Mouse (Mus musculus) liver, embryonic 15.5 days (tissue): ENCODE measurements around the gene Sgip1. TPM values are rescaled to one million over a fixed set of nuclear protein-coding genes. Genes with fewer than 3 reads are reported as not detected.

ENCODE experiments used
- ATAC-seq: fragments of 200-750 bp; cut with Nextera tagmentation; 2 replicates; pipeline ENCODE4 v1.8.0; 2017; ENCODE audit warnings: moderate number of reproducible peaks, mild to moderate bottlenecking, moderate library complexity; ENCODE audit not compliant: insufficient read depth
- H3K27ac ChIP-seq: fragments of 300-500 bp; sonication (generic); replicated peaks from 2 replicates; pipeline ENCODE4 v1.5.1; 2015; ENCODE audit warnings: mild to moderate bottlenecking, inconsistent platforms
- H3K27me3 ChIP-seq: fragments of 300-500 bp; sonication (generic); 2 replicates; pipeline ENCODE4 v1.6.1; 2015; ENCODE audit warnings: mild to moderate bottlenecking, inconsistent platforms
- H3K36me3 ChIP-seq: fragments of 300-500 bp; sonication (generic); replicated peaks from 2 replicates; pipeline ENCODE4 v1.6.1; 2015; ENCODE audit warnings: moderate library complexity, mild to moderate bottlenecking, inconsistent platforms
- H3K4me1 ChIP-seq: fragments of 300-500 bp; sonication (generic); replicated peaks from 2 replicates; pipeline ENCODE4 v1.6.1; 2015; ENCODE audit warnings: inconsistent platforms
- H3K4me2 ChIP-seq: fragments of 300-500 bp; sonication (generic); 2 replicates; pipeline ENCODE4 v1.6.1; 2015; ENCODE audit warnings: moderate library complexity, mild to moderate bottlenecking, inconsistent platforms
- H3K4me3 ChIP-seq: fragments of 300-500 bp; sonication (generic); replicated peaks from 2 replicates; pipeline ENCODE4 v1.5.1; 2015; ENCODE audit warnings: mild to moderate bottlenecking, inconsistent platforms
- H3K9ac ChIP-seq: fragments of 300-500 bp; sonication (generic); 2 replicates; pipeline ENCODE4 v1.6.1; 2015; ENCODE audit warnings: moderate library complexity, mild to moderate bottlenecking, inconsistent platforms
- H3K9me3 ChIP-seq: fragments of 300-500 bp; sonication (generic); replicated peaks from 2 replicates; pipeline ENCODE4 v1.6.1; 2016; ENCODE audit warnings: inconsistent platforms
- WGBS: fragments of 180-500 bp; shearing (Covaris S2); methylation state at CpG from one replicate; pipeline ENCODE4 v1.1.7; 2015; ENCODE audit warnings: mixed read lengths; ENCODE audit not compliant: insufficient replicate concordance; 5-methylcytosine and 5-hydroxymethylcytosine counted together
- polyA plus RNA-seq: library from polyadenylated mRNA; unstranded; fragments of >200 nt; fragmentation: Nextera tagmentation; extraction: Ambion mirVana; gene quantifications from 2 replicates; pipeline ENCODE4 v1.2.1, GENCODE M21; 2015

The Sgip1 gene
- 0.66 and 0.73 TPM in 2 replicates for polyA plus RNA-seq

DNA sequence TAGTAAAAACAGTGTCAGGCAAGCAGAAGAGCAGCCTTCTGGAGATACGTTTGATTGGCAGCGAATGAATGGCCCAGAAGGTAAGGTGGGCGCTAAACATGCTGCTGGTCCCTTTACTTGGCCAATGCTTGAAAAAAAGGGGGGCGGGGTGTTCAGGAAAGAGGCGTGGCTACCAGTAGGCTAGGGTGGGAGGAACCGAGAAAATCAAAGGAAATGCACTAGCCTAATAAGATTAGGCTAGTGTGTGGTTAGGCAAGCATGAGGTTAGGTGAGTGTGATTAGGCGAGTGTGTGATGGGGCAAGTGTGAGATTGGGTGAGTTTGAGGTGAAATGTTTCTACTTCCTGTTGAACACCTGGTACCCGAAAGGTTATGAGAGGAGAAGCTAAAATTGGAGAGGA, at the start of gene Sgip1:
TSS of gene Sgip1 (plus strand) at position 11 of the 400 bp plus-strand sequence.
- H3K36me3 ChIP-seq: no peaks in the 10 kb centered on the region
- H3K4me2 ChIP-seq: no peak within 1 kb of the TSS
- H3K27me3 ChIP-seq: no peaks in the 10 kb centered on the region
- no peak within 1 kb of the TSS for H3K27ac ChIP-seq
- no peaks in the 10 kb centered on the region for H3K9me3 ChIP-seq
- ATAC-seq: no peak
- H3K9ac ChIP-seq: no peak within 1 kb of the TSS
- no peaks in the 10 kb centered on the region for H3K4me1 ChIP-seq
- no peak within 1 kb of the TSS for H3K4me3 ChIP-seq
- 37% methylated on average over 8 of the region's 8 CpGs for WGBS

DNA sequence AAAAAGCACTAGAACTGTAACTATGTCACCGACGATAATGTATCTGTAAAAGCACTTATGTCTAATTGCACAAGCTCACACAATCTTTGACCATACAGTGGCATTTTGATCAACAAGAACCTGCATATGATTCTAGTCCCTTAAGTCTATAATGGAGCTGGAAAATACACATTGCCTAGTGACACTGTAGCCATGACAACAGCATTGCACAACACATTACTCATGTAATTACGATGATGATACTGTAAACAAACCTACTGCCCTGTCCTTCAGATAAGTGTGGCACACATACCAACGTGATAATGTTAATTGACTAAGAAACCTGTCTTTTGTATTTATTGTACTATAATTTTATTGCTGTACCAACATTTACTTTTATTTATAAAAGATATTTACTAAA, 49.7 kb upstream of the Sgip1 start:
- H3K4me2 ChIP-seq: no peak overlapping the region
- H3K4me1 ChIP-seq: no peaks in the 10 kb centered on the region
- no peak overlapping the region for H3K27ac ChIP-seq
- H3K9ac ChIP-seq: no peak overlapping the region
- H3K36me3 ChIP-seq: no peaks in the 10 kb centered on the region
- no peaks in the 10 kb centered on the region for H3K9me3 ChIP-seq
- no peak for ATAC-seq
- H3K4me3 ChIP-seq: no peak overlapping the region
- H3K27me3 ChIP-seq: no peaks in the 10 kb centered on the region
- 56% methylated on average over 4 of the region's 4 CpGs for WGBS

DNA sequence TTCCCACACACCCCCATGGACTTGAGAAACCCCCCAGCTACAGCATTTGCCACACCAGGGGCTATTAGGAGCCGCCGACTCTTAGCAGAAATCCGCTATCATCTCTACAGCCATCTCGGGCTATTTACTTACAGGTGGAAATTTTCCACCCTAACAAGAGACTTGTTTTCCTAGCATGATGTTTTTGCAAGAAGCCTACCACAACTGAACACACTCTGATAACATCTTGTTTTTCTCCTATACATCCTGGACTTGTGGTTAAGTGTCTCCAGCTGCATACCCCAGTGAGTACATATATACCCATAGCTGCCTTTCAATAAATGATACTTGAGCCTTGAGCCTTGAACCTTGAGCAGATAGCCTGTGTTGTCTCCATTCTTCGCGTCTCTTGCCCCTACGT, 43.1 kb upstream of the Sgip1 start:
- no peak overlapping the region for H3K4me3 ChIP-seq
- WGBS: 81% methylated on average over 7 of the region's 7 CpGs
- no peak overlapping the region for H3K9ac ChIP-seq
- no peaks in the 10 kb centered on the region for H3K9me3 ChIP-seq
- no peak overlapping the region for H3K4me2 ChIP-seq
- H3K4me1 ChIP-seq: no peaks in the 10 kb centered on the region
- H3K36me3 ChIP-seq: no peaks in the 10 kb centered on the region
- ATAC-seq: no peak
- no peak overlapping the region for H3K27ac ChIP-seq
- no peaks in the 10 kb centered on the region for H3K27me3 ChIP-seq

DNA sequence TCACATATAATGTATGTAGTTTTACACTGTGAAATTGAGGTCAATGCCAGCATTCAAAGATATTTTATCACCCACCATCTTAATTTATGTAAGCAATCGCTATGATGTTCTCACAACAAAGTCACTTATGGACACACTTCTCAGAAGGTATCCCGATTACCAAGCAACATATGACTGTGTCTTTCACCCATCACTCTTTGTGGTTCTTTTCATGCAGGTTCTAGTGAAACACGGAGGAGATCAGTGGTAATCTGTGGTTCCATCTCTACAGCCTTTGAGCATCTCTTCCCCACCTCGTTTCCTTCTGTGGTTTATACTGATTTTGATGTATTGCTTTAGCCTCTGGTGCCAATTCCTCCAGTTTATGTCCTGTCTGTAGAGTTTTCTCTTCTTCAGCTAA, 29.4 kb upstream of the Sgip1 start:
- Histone ChIP-seq H3K4me3 (no peak overlapping the region), H3K36me3 (no peaks in the 10 kb centered on the region), H3K27me3 (no peaks in the 10 kb centered on the region), H3K4me2 (no peak overlapping the region), H3K27ac (no peak overlapping the region), H3K4me1 (no peaks in the 10 kb centered on the region), H3K9ac (no peak overlapping the region), H3K9me3 (no peaks in the 10 kb centered on the region)
- ATAC-seq: no peak
- 41% methylated on average over 4 of the region's 4 CpGs for WGBS

DNA sequence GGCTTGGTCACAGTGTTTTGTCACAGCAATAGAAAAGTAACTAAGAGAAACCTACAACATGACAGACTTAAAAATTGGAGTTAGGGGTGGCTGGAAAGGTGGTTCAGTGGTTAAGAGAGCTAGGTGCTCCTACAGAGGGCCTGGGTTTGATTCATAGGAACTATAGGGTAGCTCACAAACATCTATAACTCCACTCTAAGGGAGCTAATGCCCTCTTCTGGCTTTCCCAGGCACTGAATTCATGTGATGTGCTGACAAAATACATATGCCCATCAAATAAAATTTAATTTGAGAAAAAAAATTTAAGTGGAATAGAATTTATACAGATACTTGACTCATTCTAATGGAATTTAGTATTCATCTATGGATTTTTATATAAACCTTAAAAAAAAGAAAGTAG, 25.6 kb upstream of the Sgip1 start:
- Histone ChIP-seq H3K4me3 (no peak overlapping the region), H3K36me3 (no peaks in the 10 kb centered on the region), H3K9ac (no peak overlapping the region), H3K27me3 (no peaks in the 10 kb centered on the region), H3K4me1 (no peaks in the 10 kb centered on the region), H3K4me2 (no peak overlapping the region), H3K9me3 (no peaks in the 10 kb centered on the region), H3K27ac (no peak overlapping the region)
- ATAC-seq: no peak

DNA sequence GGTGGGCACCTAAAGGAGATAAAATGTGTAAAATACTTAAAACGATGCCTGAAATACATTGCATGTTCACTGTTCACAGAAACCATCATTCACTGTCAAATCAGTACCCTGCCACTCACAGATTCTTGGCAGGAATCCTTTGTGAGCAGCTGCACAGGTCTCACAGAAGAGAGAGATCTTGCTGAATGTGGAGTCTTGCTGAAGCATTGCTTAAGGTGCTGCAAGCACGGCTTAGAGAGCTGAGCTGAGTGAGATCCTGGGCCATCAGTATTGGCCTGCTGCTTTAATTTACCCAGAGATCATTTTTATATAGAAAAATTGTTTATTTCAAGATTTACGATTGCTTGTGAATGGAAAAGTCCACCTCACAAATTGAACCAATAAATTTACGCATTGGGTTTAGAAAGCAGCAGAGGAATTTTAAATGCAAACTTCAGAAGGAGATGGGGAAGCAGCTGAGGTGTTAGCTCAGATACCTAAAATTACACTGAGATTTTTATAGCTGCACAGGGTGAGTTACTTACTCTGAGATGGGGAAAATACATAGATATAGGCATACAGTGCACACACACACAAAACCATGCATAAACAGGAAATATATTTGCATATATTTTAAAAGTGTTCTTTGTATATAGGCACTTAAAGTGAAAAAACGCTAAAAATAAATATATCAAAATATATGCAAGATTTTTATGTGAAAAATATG, 23.8 kb upstream of the Sgip1 start:
- Histone ChIP-seq H3K27ac (no peak overlapping the region), H3K9ac (no peak overlapping the region), H3K27me3 (no peaks in the 10 kb centered on the region), H3K9me3 (no peaks in the 10 kb centered on the region), H3K4me1 (no peaks in the 10 kb centered on the region), H3K36me3 (no peaks in the 10 kb centered on the region), H3K4me2 (no peak overlapping the region), H3K4me3 (no peak overlapping the region)
- no peak for ATAC-seq
- WGBS: 46% methylated on average over 5 of the region's 5 CpGs

DNA sequence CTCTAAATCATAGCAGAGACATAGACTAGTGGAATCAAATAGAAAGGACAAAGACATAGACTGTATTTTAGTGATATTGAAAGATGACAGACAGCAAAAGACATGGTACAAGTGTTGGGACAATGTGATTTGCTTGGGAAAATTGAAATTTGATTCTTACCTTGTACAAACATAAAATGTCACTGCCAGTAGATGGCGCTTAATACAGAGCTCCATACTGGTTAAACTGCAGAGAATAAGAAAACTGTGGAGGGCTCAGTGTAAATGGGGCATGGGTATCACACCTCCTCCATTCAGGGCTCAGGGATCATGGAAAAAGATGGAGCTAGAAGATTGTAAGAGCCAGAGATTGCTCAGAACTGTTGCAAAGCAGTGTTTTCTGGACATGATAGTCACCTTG, 21.6 kb upstream of the Sgip1 start:
- H3K9me3 ChIP-seq: no peaks in the 10 kb centered on the region
- WGBS: 3% methylated on average over 1 of the region's 1 CpGs
- no peak overlapping the region for H3K4me3 ChIP-seq
- no peak overlapping the region for H3K27ac ChIP-seq
- no peak overlapping the region for H3K4me2 ChIP-seq
- H3K27me3 ChIP-seq: no peaks in the 10 kb centered on the region
- no peaks in the 10 kb centered on the region for H3K4me1 ChIP-seq
- no peak overlapping the region for H3K9ac ChIP-seq
- no peak for ATAC-seq
- H3K36me3 ChIP-seq: no peaks in the 10 kb centered on the region

DNA sequence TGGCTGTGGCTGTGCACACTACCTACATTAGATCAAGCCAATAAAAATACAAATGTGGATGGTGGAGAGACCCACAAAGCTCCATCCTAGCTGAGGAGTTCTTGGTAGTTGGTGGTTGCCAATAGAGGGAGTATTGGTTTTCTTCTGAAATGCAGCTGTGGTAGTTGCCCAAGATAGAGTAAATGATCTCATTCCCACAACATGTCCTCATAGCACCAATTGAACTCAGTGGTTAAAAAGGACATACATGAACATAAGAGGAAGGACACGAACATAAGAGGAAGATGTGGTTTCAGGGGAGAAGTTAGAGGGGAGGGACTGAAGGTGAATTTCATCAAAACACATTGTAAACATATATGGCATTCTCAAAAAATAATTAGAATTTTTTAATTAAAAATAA, 21.1 kb upstream of the Sgip1 start:
- 15% methylated on average over 1 of the region's 1 CpGs for WGBS
- H3K36me3 ChIP-seq: no peaks in the 10 kb centered on the region
- H3K27me3 ChIP-seq: no peaks in the 10 kb centered on the region
- H3K4me3 ChIP-seq: no peak overlapping the region
- no peaks in the 10 kb centered on the region for H3K9me3 ChIP-seq
- H3K27ac ChIP-seq: no peak overlapping the region
- H3K4me1 ChIP-seq: no peaks in the 10 kb centered on the region
- ATAC-seq: no peak
- no peak overlapping the region for H3K9ac ChIP-seq
- no peak overlapping the region for H3K4me2 ChIP-seq

DNA sequence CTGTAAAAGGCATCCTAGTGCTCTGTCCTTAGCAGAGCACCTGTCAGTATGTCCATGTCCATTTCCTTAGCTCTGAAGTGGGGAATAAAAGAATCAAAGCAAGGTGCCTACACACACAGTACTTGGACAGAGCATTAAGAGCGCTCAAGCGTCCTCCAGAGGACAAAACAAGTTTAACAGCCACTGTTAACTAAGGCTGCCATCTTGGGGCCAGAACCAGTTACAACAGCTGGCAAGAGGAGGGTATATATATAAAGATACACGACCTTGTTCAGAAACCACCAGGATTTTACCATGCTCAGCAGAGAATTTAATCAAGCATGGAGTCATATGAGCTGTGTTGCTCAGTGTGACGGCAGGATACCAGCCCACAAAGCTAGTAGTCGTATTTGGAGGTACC, 16.7 kb upstream of the Sgip1 start:
- H3K4me1 ChIP-seq: no peaks in the 10 kb centered on the region
- no peak overlapping the region for H3K4me3 ChIP-seq
- no peak overlapping the region for H3K9ac ChIP-seq
- H3K36me3 ChIP-seq: no peaks in the 10 kb centered on the region
- no peak overlapping the region for H3K27ac ChIP-seq
- no peaks in the 10 kb centered on the region for H3K27me3 ChIP-seq
- no peak overlapping the region for H3K4me2 ChIP-seq
- WGBS: 52% methylated on average over 5 of the region's 5 CpGs
- no peaks in the 10 kb centered on the region for H3K9me3 ChIP-seq
- ATAC-seq: no peak

DNA sequence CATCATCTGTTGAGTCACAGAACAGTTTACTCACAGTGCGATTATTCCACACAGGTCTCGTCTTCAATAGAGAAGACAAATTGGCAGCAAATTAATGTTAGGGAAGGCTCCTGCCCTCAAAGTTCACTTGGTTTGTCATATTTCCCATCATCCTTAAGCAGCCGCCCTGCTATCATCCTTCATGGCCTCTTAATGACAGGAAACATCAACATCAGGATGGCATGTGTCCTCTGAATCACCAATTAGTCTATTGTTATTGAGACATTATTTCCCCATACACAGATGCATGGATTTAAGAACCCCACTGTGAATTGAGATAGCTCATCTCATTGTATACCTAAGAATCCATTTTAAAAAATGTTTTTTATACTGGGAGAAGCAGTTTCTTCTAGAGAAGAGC, 10.1 kb upstream of the Sgip1 start:
- H3K27ac ChIP-seq: no peak overlapping the region
- H3K27me3 ChIP-seq: no peaks in the 10 kb centered on the region
- 60% methylated on average over 3 of the region's 3 CpGs for WGBS
- no peak for ATAC-seq
- no peak overlapping the region for H3K9ac ChIP-seq
- no peak overlapping the region for H3K4me3 ChIP-seq
- no peak overlapping the region for H3K4me2 ChIP-seq
- no peaks in the 10 kb centered on the region for H3K4me1 ChIP-seq
- H3K9me3 ChIP-seq: no peaks in the 10 kb centered on the region
- H3K36me3 ChIP-seq: no peaks in the 10 kb centered on the region

DNA sequence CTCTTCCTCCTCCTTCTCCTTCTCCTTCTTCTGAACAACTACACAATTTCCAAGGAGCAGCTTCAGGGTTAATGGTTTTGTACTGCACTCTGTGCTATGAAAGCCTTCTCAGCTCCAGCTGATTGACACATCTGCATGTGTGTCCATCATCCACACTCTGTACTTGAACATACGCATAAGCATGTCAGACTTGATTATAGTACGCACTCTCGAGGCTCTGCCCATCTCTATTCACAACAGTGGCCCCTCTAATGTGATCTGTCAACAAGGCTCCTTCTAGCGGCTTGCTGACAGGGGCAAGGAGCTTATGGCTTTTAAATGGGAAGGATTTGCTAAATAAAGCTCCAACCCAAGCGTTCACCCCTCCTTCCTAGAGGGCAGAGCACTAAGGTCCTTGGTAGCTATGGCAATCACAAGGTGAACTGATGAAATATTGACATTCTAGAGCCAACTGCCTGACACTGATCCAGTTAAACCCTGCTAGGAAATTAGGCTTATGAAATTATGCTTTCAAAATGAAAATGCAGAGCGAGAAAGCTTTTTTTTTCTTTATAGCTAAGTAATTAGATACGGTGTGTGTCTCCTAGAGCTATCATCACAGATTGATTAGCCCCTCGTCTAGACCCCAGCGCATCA, 7.0 kb upstream of the Sgip1 start:
- H3K9me3 ChIP-seq: no peaks in the 10 kb centered on the region
- no peaks in the 10 kb centered on the region for H3K4me1 ChIP-seq
- H3K27ac ChIP-seq: no peak overlapping the region
- no peaks in the 10 kb centered on the region for H3K27me3 ChIP-seq
- H3K9ac ChIP-seq: no peak overlapping the region
- no peak for ATAC-seq
- H3K4me3 ChIP-seq: no peak overlapping the region
- H3K36me3 ChIP-seq: no peaks in the 10 kb centered on the region
- WGBS: 64% methylated on average over 9 of the region's 9 CpGs
- no peak overlapping the region for H3K4me2 ChIP-seq
